Mouse (Mus musculus): ENCODE measurements at regions not wholly inside any gene's neighbourhood (a gene's known extent, or its start where the extent isn't known, plus 50 kb on each side); places are given as distances from the start of the nearest gene placed in this dataset.
"Not testable (repeated sequence)": the region's sequence is repeated elsewhere in the genome, so short reads cannot be mapped to it uniquely, and the experiment has no call there.

GRCm38 (mm10) chrX:114802061-114802460, 102.8 kb upstream of the Ube2dnl1 start:
- not testable (repeated sequence) for H3K27me3 ChIP-seq (replicated peaks; ENCODE audit: low read depth, poor library complexity, severe bottlenecking); H3K9me3 ChIP-seq; DNase-seq (ENCODE audit: low spot score); H3K4me1 ChIP-seq; H3K4me3 ChIP-seq; H3K36me3 ChIP-seq (replicated peaks); H3K27ac ChIP-seq (replicated peaks)
- 60% methylated on average over 4 of the region's 4 CpGs for whole genome bisulfite sequencing

GRCm38 (mm10) chrX:114816267-114816666, 88.5 kb upstream of the Ube2dnl1 start:
- H3K36me3 ChIP-seq (replicated peaks): no peaks in the 10 kb centered on the region
- DNase-seq (ENCODE audit: low spot score): peak; percentile 66
- no peak overlapping the region for H3K27ac ChIP-seq (replicated peaks)
- no peak overlapping the region for H3K4me3 ChIP-seq
- no peaks in the 10 kb centered on the region for H3K4me1 ChIP-seq
- WGBS: 25% methylated on average over 4 of the region's 4 CpGs
- no peaks in the 10 kb centered on the region for H3K27me3 ChIP-seq (replicated peaks; ENCODE audit: low read depth, poor library complexity, severe bottlenecking)
- no peaks in the 10 kb centered on the region for H3K9me3 ChIP-seq

- DNase-seq (ENCODE audit: low spot score): no peak
- H3K4me3 ChIP-seq: no peak overlapping the region
- 73% methylated on average over 3 of the region's 3 CpGs for WGBS
- H3K4me1 ChIP-seq: no peaks in the 10 kb centered on the region
- H3K27me3 ChIP-seq (replicated peaks; ENCODE audit: low read depth, poor library complexity, severe bottlenecking): no peaks in the 10 kb centered on the region
- H3K36me3 ChIP-seq (replicated peaks): no peaks in the 10 kb centered on the region
- no peak overlapping the region for H3K27ac ChIP-seq (replicated peaks)
- no peaks in the 10 kb centered on the region for H3K9me3 ChIP-seq
Measured at GRCm38 (mm10) chrX:114836906-114837305, 67.9 kb upstream of the Ube2dnl1 start.

- H3K27ac ChIP-seq (replicated peaks): no peak overlapping the region
- no peaks in the 10 kb centered on the region for H3K9me3 ChIP-seq
- 83% methylated on average over 1 of the region's 1 CpGs for WGBS
- no peak for DNase-seq (ENCODE audit: low spot score)
- no peaks in the 10 kb centered on the region for H3K36me3 ChIP-seq (replicated peaks)
- H3K4me1 ChIP-seq: no peaks in the 10 kb centered on the region
- no peak overlapping the region for H3K4me3 ChIP-seq
- no peaks in the 10 kb centered on the region for H3K27me3 ChIP-seq (replicated peaks; ENCODE audit: low read depth, poor library complexity, severe bottlenecking)
Measured at GRCm38 (mm10) chrX:114843510-114843909, 61.3 kb upstream of the Ube2dnl1 start.
